In genomic region chr7:118929601-118930311, GRCm38 (mm10) we compare ENCODE assay signal across 8 mouse cellular contexts.
A peak's percentile ranks its signal among the peaks of the same experiment; 100 is the strongest.
DNase-seq lines count a peak whose midpoint lies in the region; ATAC-seq and TF ChIP-seq lines count a peak whose summit lies in the region.

No protein-coding gene starts in this region.

- no peaks in the 10 kb centered on the region for H3K27me3 ChIP-seq in embryonic facial prominence, embryonic 15.5 days
- no peaks in the 10 kb centered on the region for H3K27me3 ChIP-seq in lung, postnatal 0 days (replicated peaks; ENCODE audit: insufficient read depth, low read length)

- peak; percentile 14 for DNase-seq in kidney, adult 9 months
- no peak for DNase-seq in kidney, adult 8-10 months
- DNase-seq in adipocyte (ENCODE audit: low spot score), result peak; percentile 68
- peak; percentile 54 to 63 for DNase-seq in heart, postnatal 36 days
- DNase-seq in lung, postnatal 0 days (ENCODE audit: low spot score), result peak; percentile 96
- no peak for DNase-seq in B cell, adult 2 months
- DNase-seq in spleen, postnatal 10 days (ENCODE audit: low spot score in 2 of 2), result no peak

- WGBS in embryonic facial prominence, embryonic 15.5 days, result 16% methylated on average over 16 of the region's 16 CpGs
- WGBS in lung, postnatal 0 days, result 10% methylated on average over 10 of the region's 16 CpGs

- H3K27ac ChIP-seq in embryonic facial prominence, embryonic 15.5 days (replicated peaks), result peak overlapping the region; percentile 49
- H3K27ac ChIP-seq in lung, postnatal 0 days (ENCODE audit: low read length), result peak overlapping the region; percentile 84

- TF ChIP-seq CTCF in lung, postnatal 0 days (IDR thresholded peaks at IDR 0.05), result no peak

- ATAC-seq in embryonic facial prominence, embryonic 15.5 days (ENCODE audit: insufficient number of reproducible peaks, low FRiP score, low TSS enrichment, low read depth), result peak; percentile 69
- peak; percentile 95 for ATAC-seq in lung, postnatal 0 days

- H3K9me3 ChIP-seq in embryonic facial prominence, embryonic 15.5 days (replicated peaks), result no peaks in the 10 kb centered on the region
- H3K9me3 ChIP-seq in lung, postnatal 0 days (ENCODE audit: low read length), result no peaks in the 10 kb centered on the region

- intact Hi-C loops in heart, postnatal 36 days (cut with DNase I), result loop anchor here (2.0 kb wide), 1 partner anchor 65 kb away; the partner anchor contains the start of gene Gprc5b

- H3K36me3 ChIP-seq in embryonic facial prominence, embryonic 15.5 days, result no peaks in the 10 kb centered on the region
- no peaks in the 10 kb centered on the region for H3K36me3 ChIP-seq in lung, postnatal 0 days (ENCODE audit: insufficient read depth, low read length)

- H3K4me1 ChIP-seq in embryonic facial prominence, embryonic 15.5 days, result peaks cover 17% of the 10 kb centered on the region
- peaks cover 7% of the 10 kb centered on the region; the same call in 1 of the 2 replicates for H3K4me1 ChIP-seq in lung, postnatal 0 days (ENCODE audit: insufficient read depth, low read depth, low read length)

- H3K9ac ChIP-seq in embryonic facial prominence, embryonic 15.5 days, result no peak overlapping the region
- H3K9ac ChIP-seq in lung, postnatal 0 days (replicated peaks; ENCODE audit: low read depth), result no peak overlapping the region

- no peak overlapping the region for H3K4me2 ChIP-seq in embryonic facial prominence, embryonic 15.5 days (replicated peaks)
- peak overlapping the region; percentile 17; the same call in 1 of the 2 replicates for H3K4me2 ChIP-seq in lung, postnatal 0 days (replicated peaks; ENCODE audit: low read depth, low read length)

- H3K4me3 ChIP-seq in embryonic facial prominence, embryonic 15.5 days (replicated peaks), result no peak overlapping the region
- H3K4me3 ChIP-seq in lung, postnatal 0 days (ENCODE audit: low read depth, low read length), result no peak overlapping the region

- peak; percentile 86 for TF ChIP-seq EP300 in lung, postnatal 0 days (IDR thresholded peaks at IDR 0.05)

Comparison
In these comparisons a context has a peak if more than half of its experiments do, and no peak if none do; other contexts are left out.
1. DNase-seq: peak in kidney, adult 9 months (single experiment), adipocyte (single experiment), heart, postnatal 36 days (2 of 2) and lung, postnatal 0 days (single experiment); none in kidney, adult 8-10 months (0 of 2), B cell, adult 2 months (0 of 2) and spleen, postnatal 10 days (0 of 2).